Mouse (Mus musculus) kidney, embryonic 15.5 days (tissue): ENCODE measurements around the gene Fndc7. TPM values are rescaled to one million over a fixed set of nuclear protein-coding genes. Genes with fewer than 3 reads are reported as not detected.
"Not testable (repeated sequence)": the region's sequence is repeated elsewhere in the genome, so short reads cannot be mapped to it uniquely, and the experiment has no call there.

Experiments
- ATAC-seq: fragments of 200-750 bp; cut with Nextera tagmentation; replicated peaks from 2 replicates; pipeline ENCODE4 v1.8.0; 2017; ENCODE audit warnings: moderate TSS enrichment; ENCODE audit not compliant: low FRiP score
- H3K27ac ChIP-seq: fragments of 300-500 bp; sonication (generic); 2 replicates; pipeline ENCODE4 v1.5.1; 2015; ENCODE audit warnings: mild to moderate bottlenecking, inconsistent platforms
- H3K27me3 ChIP-seq: fragments of 300-500 bp; sonication (generic); 2 replicates; pipeline ENCODE4 v1.6.1; 2015; ENCODE audit warnings: inconsistent platforms
- H3K36me3 ChIP-seq: fragments of 300-500 bp; sonication (generic); 2 replicates; pipeline ENCODE4 v1.6.1; 2015; ENCODE audit warnings: inconsistent platforms
- H3K4me1 ChIP-seq: fragments of 300-500 bp; sonication (generic); 2 replicates; pipeline ENCODE4 v1.6.1; 2015; ENCODE audit warnings: inconsistent platforms
- H3K4me2 ChIP-seq: fragments of 300-500 bp; sonication (generic); 2 replicates; pipeline ENCODE4 v1.6.1; 2015; ENCODE audit warnings: moderate library complexity, mild to moderate bottlenecking, inconsistent platforms
- H3K4me3 ChIP-seq: fragments of 300-500 bp; sonication (generic); replicated peaks from 2 replicates; pipeline ENCODE4 v1.5.1; 2015; ENCODE audit warnings: mild to moderate bottlenecking, inconsistent platforms
- H3K9ac ChIP-seq: fragments of 300-500 bp; sonication (generic); 2 replicates; pipeline ENCODE4 v1.6.1; 2015; ENCODE audit warnings: mild to moderate bottlenecking, inconsistent platforms
- H3K9me3 ChIP-seq: fragments of 300-500 bp; sonication (generic); replicated peaks from 2 replicates; pipeline ENCODE4 v1.6.1; 2016; ENCODE audit warnings: inconsistent platforms
- WGBS: fragments of 180-500 bp; shearing (Covaris S2); methylation state at CpG from one replicate; pipeline ENCODE4 v1.1.7; 2015; ENCODE audit warnings: mixed read lengths; 5-methylcytosine and 5-hydroxymethylcytosine counted together
- polyA plus RNA-seq: library from polyadenylated mRNA; unstranded; fragments of >200 nt; fragmentation: Nextera tagmentation; extraction: Ambion mirVana; gene quantifications from 2 replicates; pipeline ENCODE4 v1.2.1, GENCODE M21; 2015

The Fndc7 gene
- polyA plus RNA-seq, 1 experiment from 2014 or later: not detected

GRCm38 (mm10) chr3:108886934-108887617, 2.7 kb downstream of the Fndc7 start:
- H3K27me3 ChIP-seq: no peaks in the 10 kb centered on the region
- H3K9me3 ChIP-seq: no peaks in the 10 kb centered on the region
- 76% methylated on average over 12 of the region's 12 CpGs for WGBS
- 0 out of 2 replicates have a peak, but pooled peaks cover 6% of the 10 kb centered on the region for H3K4me1 ChIP-seq
- H3K4me3 ChIP-seq: no peak overlapping the region
- H3K4me2 ChIP-seq: no peak overlapping the region
- H3K36me3 ChIP-seq: no peaks in the 10 kb centered on the region
- no peak overlapping the region for H3K9ac ChIP-seq
- H3K27ac ChIP-seq: no peak overlapping the region
- ATAC-seq: no peak

- no peaks in the 10 kb centered on the region for H3K27me3 ChIP-seq
- H3K4me1 ChIP-seq: peaks cover 12% of the 10 kb centered on the region
- no peaks in the 10 kb centered on the region for H3K9me3 ChIP-seq
- no peak overlapping the region for H3K4me2 ChIP-seq
- no peak overlapping the region for H3K4me3 ChIP-seq
- no peaks in the 10 kb centered on the region for H3K36me3 ChIP-seq
- no peak overlapping the region for H3K27ac ChIP-seq
- WGBS: 53% methylated on average over 9 of the region's 9 CpGs
- no peak overlapping the region for H3K9ac ChIP-seq
- no peak for ATAC-seq
Observed at GRCm38 (mm10) chr3:108885686-108886530, 3.9 kb downstream of the Fndc7 start.

GRCm38 (mm10) chr3:108884706-108885289, 5.0 kb downstream of the Fndc7 start:
- H3K4me2 ChIP-seq: no peak overlapping the region
- no peak overlapping the region for H3K27ac ChIP-seq
- H3K9ac ChIP-seq: no peak overlapping the region
- H3K4me1 ChIP-seq: peaks cover 17% of the 10 kb centered on the region
- no peak overlapping the region for H3K4me3 ChIP-seq
- H3K9me3 ChIP-seq: no peaks in the 10 kb centered on the region
- WGBS: 66% methylated on average over 8 of the region's 8 CpGs
- no peak for ATAC-seq
- no peaks in the 10 kb centered on the region for H3K36me3 ChIP-seq
- no peaks in the 10 kb centered on the region for H3K27me3 ChIP-seq

GRCm38 (mm10) chr3:108883067-108883466, 6.7 kb downstream of the Fndc7 start:
- 80% methylated on average over 2 of the region's 2 CpGs for WGBS
- Histone ChIP-seq H3K27ac (no peak overlapping the region), H3K27me3 (no peaks in the 10 kb centered on the region), H3K9ac (no peak overlapping the region), H3K4me2 (no peak overlapping the region), H3K4me1 (peaks cover 17% of the 10 kb centered on the region), H3K4me3 (no peak overlapping the region), H3K36me3 (no peaks in the 10 kb centered on the region), H3K9me3 (no peaks in the 10 kb centered on the region)
- no peak for ATAC-seq

- not testable (repeated sequence) for H3K9me3 ChIP-seq, H3K27ac ChIP-seq
Observed at GRCm38 (mm10) chr3:108881873-108882272, 7.9 kb downstream of the Fndc7 start.

GRCm38 (mm10) chr3:108880544-108881507, 9.0 kb downstream of the Fndc7 start:
- Histone ChIP-seq H3K9ac (0 out of 2 replicates have a peak overlapping the region, but pooled peaks have one; percentile 4), H3K4me2 (peak overlapping the region; percentile 49), H3K9me3 (no peaks in the 10 kb centered on the region), H3K4me3 (peak overlapping the region; percentile 10; the same call in 1 of the 2 replicates), H3K27me3 (no peaks in the 10 kb centered on the region), H3K27ac (0 out of 2 replicates have a peak overlapping the region, but pooled peaks have one; percentile 41), H3K4me1 (peaks cover 11% of the 10 kb centered on the region), H3K36me3 (no peaks in the 10 kb centered on the region)
- ATAC-seq: peak; percentile 74; the same call in 1 of the 2 replicates
- 36% methylated on average over 28 of the region's 28 CpGs for WGBS

More at GRCm38 (mm10) chr3:108881873-108882272, 7.9 kb downstream of the Fndc7 start:
- 25% methylated on average over 4 of the region's 4 CpGs for WGBS
- H3K4me3 ChIP-seq, H3K36me3 ChIP-seq, H3K4me2 ChIP-seq, H3K9ac ChIP-seq, ATAC-seq, H3K27me3 ChIP-seq: not testable (repeated sequence)
- H3K4me1 ChIP-seq: peaks cover 17% of the 10 kb centered on the region

- no peak for ATAC-seq
- H3K9ac ChIP-seq: no peak overlapping the region
- peaks cover 11% of the 10 kb centered on the region for H3K4me1 ChIP-seq
- H3K4me2 ChIP-seq: no peak overlapping the region
- H3K4me3 ChIP-seq: no peak overlapping the region
- no peak overlapping the region for H3K27ac ChIP-seq
- WGBS: 70% methylated on average over 5 of the region's 5 CpGs
- no peaks in the 10 kb centered on the region for H3K36me3 ChIP-seq
- H3K27me3 ChIP-seq: no peaks in the 10 kb centered on the region
- no peaks in the 10 kb centered on the region for H3K9me3 ChIP-seq
Observed at GRCm38 (mm10) chr3:108879836-108880435, 9.9 kb downstream of the Fndc7 start.

- H3K9me3 ChIP-seq: no peaks in the 10 kb centered on the region
- H3K4me1 ChIP-seq: peaks cover 11% of the 10 kb centered on the region
- H3K27ac ChIP-seq: no peak overlapping the region
- H3K27me3 ChIP-seq: no peaks in the 10 kb centered on the region
- no peak overlapping the region for H3K4me3 ChIP-seq
- H3K9ac ChIP-seq: no peak overlapping the region
- ATAC-seq: no peak
- no peaks in the 10 kb centered on the region for H3K36me3 ChIP-seq
- WGBS: 67% methylated on average over 2 of the region's 2 CpGs
- no peak overlapping the region for H3K4me2 ChIP-seq
Observed at GRCm38 (mm10) chr3:108879129-108879528, 10.7 kb downstream of the Fndc7 start.

- ATAC-seq: no peak
- H3K27me3 ChIP-seq: no peaks in the 10 kb centered on the region
- no peaks in the 10 kb centered on the region for H3K36me3 ChIP-seq
- WGBS: 73% methylated on average over 6 of the region's 6 CpGs
- no peak overlapping the region for H3K27ac ChIP-seq
- H3K9me3 ChIP-seq: no peaks in the 10 kb centered on the region
- no peak overlapping the region for H3K4me3 ChIP-seq
- no peak overlapping the region for H3K9ac ChIP-seq
- no peak overlapping the region for H3K4me2 ChIP-seq
- no peaks in the 10 kb centered on the region for H3K4me1 ChIP-seq
Observed at GRCm38 (mm10) chr3:108870631-108871030, 19.2 kb downstream of the Fndc7 start.

GRCm38 (mm10) chr3:108867449-108867848, 22.4 kb downstream of the Fndc7 start:
- H3K9ac ChIP-seq: no peak overlapping the region
- no peak overlapping the region for H3K27ac ChIP-seq
- no peaks in the 10 kb centered on the region for H3K36me3 ChIP-seq
- H3K9me3 ChIP-seq: no peaks in the 10 kb centered on the region
- ATAC-seq: no peak
- H3K4me2 ChIP-seq: no peak overlapping the region
- no peaks in the 10 kb centered on the region for H3K4me1 ChIP-seq
- H3K27me3 ChIP-seq: no peaks in the 10 kb centered on the region
- no peak overlapping the region for H3K4me3 ChIP-seq
- 91% methylated on average over 3 of the region's 3 CpGs for WGBS

GRCm38 (mm10) chr3:108865676-108866075, 24.1 kb downstream of the Fndc7 start:
- H3K9ac ChIP-seq: no peak overlapping the region
- H3K9me3 ChIP-seq: no peaks in the 10 kb centered on the region
- no peak overlapping the region for H3K4me3 ChIP-seq
- no peaks in the 10 kb centered on the region for H3K36me3 ChIP-seq
- no peak overlapping the region for H3K27ac ChIP-seq
- ATAC-seq: no peak
- 92% methylated on average over 3 of the region's 3 CpGs for WGBS
- no peak overlapping the region for H3K4me2 ChIP-seq
- no peaks in the 10 kb centered on the region for H3K4me1 ChIP-seq
- H3K27me3 ChIP-seq: no peaks in the 10 kb centered on the region
